ENCODE assay signal across 12 mouse cellular contexts in genomic region chr4:12334429-12334828, GRCm38 (mm10).
A peak's percentile ranks its signal among the peaks of the same experiment; 100 is the strongest.
DNase-seq lines count a peak whose midpoint lies in the region; ATAC-seq lines count a peak whose summit lies in the region.
"Had no signal": no experiment of that assay in that cellular context is flagged by ENCODE, and none has a peak within 500 bp of the region (broad histone marks: within the 10 kb centered on the region; RNA-seq: fewer than 3 reads in every experiment).

No protein-coding gene starts in this region.

- H3K4me3 ChIP-seq in forebrain, embryonic 12.5 days (replicated peaks), result no peak overlapping the region
- H3K4me3 ChIP-seq in forebrain, embryonic 10.5 days, result no peak overlapping the region
- H3K4me3 ChIP-seq in midbrain, embryonic 11.5 days (ENCODE audit: low read depth, low read length), result no peak overlapping the region
- H3K4me3 ChIP-seq in midbrain, embryonic 10.5 days, result no peak overlapping the region
- H3K4me3 ChIP-seq: stomach, embryonic 15.5 days had no signal

- H3K9ac ChIP-seq in forebrain, embryonic 12.5 days, result no peak overlapping the region
- no peak overlapping the region for H3K9ac ChIP-seq in midbrain, embryonic 11.5 days (ENCODE audit: low read length)
- H3K9ac ChIP-seq: stomach, embryonic 15.5 days had no signal

- no peak overlapping the region; the same call in 1 of the 2 replicates for H3K27ac ChIP-seq in forebrain, embryonic 12.5 days
- H3K27ac ChIP-seq in forebrain, embryonic 10.5 days, result no peak overlapping the region
- H3K27ac ChIP-seq in midbrain, embryonic 11.5 days (ENCODE audit: low read depth, low read length), result no peak overlapping the region
- no peak overlapping the region for H3K27ac ChIP-seq in midbrain, embryonic 10.5 days (replicated peaks)
- H3K27ac ChIP-seq: stomach, embryonic 15.5 days had no signal

- intact Hi-C loops in left cerebral cortex, postnatal 14 days (cut with DNase I), result no loop called here

- 63% methylated on average over 9 of the region's 9 CpGs for WGBS in forebrain, embryonic 12.5 days
- WGBS in forebrain, embryonic 10.5 days, result 85% methylated on average over 9 of the region's 9 CpGs
- 70% methylated on average over 9 of the region's 9 CpGs for WGBS in midbrain, embryonic 11.5 days
- 81% methylated on average over 9 of the region's 9 CpGs for WGBS in midbrain, embryonic 10.5 days

- H3K27me3 ChIP-seq in forebrain, embryonic 12.5 days, result no peaks in the 10 kb centered on the region
- no peaks in the 10 kb centered on the region for H3K27me3 ChIP-seq in forebrain, embryonic 10.5 days (ENCODE audit: poor library complexity, severe bottlenecking)
- H3K27me3 ChIP-seq in midbrain, embryonic 11.5 days (ENCODE audit: control insufficient read depth, insufficient read depth, low read length), result no peaks in the 10 kb centered on the region
- H3K27me3 ChIP-seq in midbrain, embryonic 10.5 days (ENCODE audit: low read depth, poor library complexity, severe bottlenecking), result no peaks in the 10 kb centered on the region
- H3K27me3 ChIP-seq: stomach, embryonic 15.5 days had no signal

- H3K4me2 ChIP-seq in forebrain, embryonic 12.5 days, result no peak overlapping the region
- H3K4me2 ChIP-seq in midbrain, embryonic 11.5 days, result no peak overlapping the region
- H3K4me2 ChIP-seq: stomach, embryonic 15.5 days had no signal

- H3K36me3 ChIP-seq in forebrain, embryonic 12.5 days (replicated peaks), result no peaks in the 10 kb centered on the region
- H3K36me3 ChIP-seq in forebrain, embryonic 10.5 days (replicated peaks), result no peaks in the 10 kb centered on the region
- no peaks in the 10 kb centered on the region for H3K36me3 ChIP-seq in midbrain, embryonic 11.5 days (ENCODE audit: control insufficient read depth, insufficient read depth, low read length)
- no peaks in the 10 kb centered on the region for H3K36me3 ChIP-seq in midbrain, embryonic 10.5 days
- H3K36me3 ChIP-seq: stomach, embryonic 15.5 days had no signal

- ATAC-seq in forebrain, embryonic 12.5 days (ENCODE audit: low FRiP score), result peak; percentile 65; the same call in 1 of the 2 replicates
- ATAC-seq in midbrain, embryonic 11.5 days (ENCODE audit: low FRiP score), result peak; percentile 70; the same call in 1 of the 2 replicates
- no peak for ATAC-seq in granulocyte monocyte progenitor cell, adult 5-6 weeks (replicated peaks; ENCODE audit: poor library complexity, severe bottlenecking)
- ATAC-seq: CD4-positive, CD25-positive, alpha-beta regulatory T cell, adult 4 months had no signal

- DNase-seq in forebrain, embryonic 10.5 days (ENCODE audit: extremely low spot score, low spot score), result no peak
- DNase-seq in midbrain, embryonic 11.5 days (ENCODE audit: low spot score, missing footprints), result no peak
- DNase-seq in midbrain, embryonic 10.5 days (ENCODE audit: low spot score), result no peak
- peak; percentile 36 to 63 for DNase-seq in left cerebral cortex, postnatal 14 days (ENCODE audit: low spot score in 2 of 2)
- DNase-seq in telencephalon, adult 2 months (ENCODE audit: low read depth, low spot score), result peak; percentile 27
- DNase-seq in gastrocnemius, postnatal 25 days, result no peak
- DNase-seq: cerebellum, adult 2 months; kidney, postnatal 36 days had no signal

- no peaks in the 10 kb centered on the region for H3K9me3 ChIP-seq in forebrain, embryonic 12.5 days
- no peaks in the 10 kb centered on the region for H3K9me3 ChIP-seq in forebrain, embryonic 10.5 days
- H3K9me3 ChIP-seq in midbrain, embryonic 11.5 days (ENCODE audit: control insufficient read depth, low read length), result no peaks in the 10 kb centered on the region
- no peaks in the 10 kb centered on the region; the same call in 1 of the 2 replicates for H3K9me3 ChIP-seq in midbrain, embryonic 10.5 days (replicated peaks)
- H3K9me3 ChIP-seq: stomach, embryonic 15.5 days had no signal

- H3K4me1 ChIP-seq in forebrain, embryonic 12.5 days, result no peaks in the 10 kb centered on the region
- H3K4me1 ChIP-seq in forebrain, embryonic 10.5 days, result no peaks in the 10 kb centered on the region
- H3K4me1 ChIP-seq in midbrain, embryonic 11.5 days (ENCODE audit: control insufficient read depth, insufficient read depth, low read length), result no peaks in the 10 kb centered on the region
- 0 out of 2 replicates have a peak, but pooled peaks cover 4% of the 10 kb centered on the region for H3K4me1 ChIP-seq in midbrain, embryonic 10.5 days
- H3K4me1 ChIP-seq: stomach, embryonic 15.5 days had no signal

Comparison
In these comparisons a context has a peak if more than half of its experiments do, and no peak if none do; other contexts are left out.
1. DNase-seq: peak in left cerebral cortex, postnatal 14 days (2 of 2) and telencephalon, adult 2 months (single experiment); none in forebrain, embryonic 10.5 days (single experiment), midbrain, embryonic 11.5 days (single experiment), midbrain, embryonic 10.5 days (single experiment) and gastrocnemius, postnatal 25 days (single experiment).